Mouse (Mus musculus) cortical plate, adult 2 months (tissue): ENCODE measurements around the gene 4933409G03Rik. TPM values are rescaled to one million over a fixed set of nuclear protein-coding genes. Genes with fewer than 3 reads are reported as not detected.
"Not testable (repeated sequence)": the region's sequence is repeated elsewhere in the genome, so short reads cannot be mapped to it uniquely, and the experiment has no call there.

Experiments
- H3K27ac ChIP-seq: fragments of 200-500 bp; 2 replicates; pipeline ENCODE4 v1.5.1; 2012; ENCODE audit warnings: low read length, control low read depth, inconsistent platforms; ENCODE audit not compliant: insufficient read depth
- H3K4me1 ChIP-seq: fragments of 200-500 bp; 2 replicates; pipeline ENCODE4 v1.6.1; 2011; ENCODE audit warnings: low read length; ENCODE audit not compliant: control insufficient read depth, insufficient read depth
- H3K4me3 ChIP-seq: fragments of 200-500 bp; 2 replicates; pipeline ENCODE4 v1.5.1; 2011; ENCODE audit warnings: mild to moderate bottlenecking, low read length, control low read depth; ENCODE audit not compliant: insufficient read depth
- CTCF ChIP-seq: fragments of 200-500 bp; IDR thresholded peaks from 2 replicates; pipeline ENCODE4 v1.5.1; 2011; ENCODE audit warnings: mild to moderate bottlenecking, control low read depth, low read length; ENCODE audit not compliant: insufficient read depth; ENCODE audit errors: extremely low read depth
- POLR2A ChIP-seq: fragments of 200-500 bp; IDR thresholded peaks from 2 replicates; pipeline ENCODE4 v1.6.1; 2011; ENCODE audit warnings: mild to moderate bottlenecking, low read length, control low read depth; ENCODE audit not compliant: insufficient read depth; ENCODE audit errors: extremely low read depth
- polyA plus RNA-seq: library from polyadenylated mRNA; depleted of rRNA; stranded (reverse); fragments of >200 nt; gene quantifications from 2 replicates; pipeline ENCODE4 v1.2.3, GENCODE M21; 2012; rRNA removed

The 4933409G03Rik gene
- not detected in 2 replicates for polyA plus RNA-seq

GRCm38 (mm10) chr2:68582113-68582512 is at the start of gene 4933409G03Rik:
4933409G03Rik (plus strand) TSS chr2:68582413.
- H3K4me1 ChIP-seq: no peaks in the 10 kb centered on the region
- TF ChIP-seq CTCF (no peak), POLR2A (no peak)
- H3K27ac ChIP-seq: no peak within 1 kb of the TSS
- H3K4me3 ChIP-seq: no peak within 1 kb of the TSS

GRCm38 (mm10) chr2:68544190-68544589 is 38.0 kb upstream of the 4933409G03Rik start:
- no peaks in the 10 kb centered on the region for H3K4me1 ChIP-seq

GRCm38 (mm10) chr2:68560821-68561220 is 21.4 kb upstream of the 4933409G03Rik start:
- Histone ChIP-seq H3K4me1 (peaks cover 2% of the 10 kb centered on the region; the same call in 1 of the 2 replicates), H3K4me3 (no peak overlapping the region), H3K27ac (no peak overlapping the region)
- TF ChIP-seq POLR2A (no peak), CTCF (no peak)

More at GRCm38 (mm10) chr2:68544190-68544589, 38.0 kb upstream of the 4933409G03Rik start:
- TF ChIP-seq POLR2A: no peak
- no peak for TF ChIP-seq CTCF
- Histone ChIP-seq H3K4me3 (no peak overlapping the region), H3K27ac (no peak overlapping the region)

GRCm38 (mm10) chr2:68563331-68563730 is 18.9 kb upstream of the 4933409G03Rik start:
- Histone ChIP-seq H3K27ac (no peak overlapping the region), H3K4me1 (peaks cover 2% of the 10 kb centered on the region; the same call in 1 of the 2 replicates), H3K4me3 (no peak overlapping the region)
- TF ChIP-seq CTCF: peak; percentile 70
- TF ChIP-seq POLR2A: no peak

- H3K4me3 ChIP-seq: no peak overlapping the region
- no peaks in the 10 kb centered on the region for H3K4me1 ChIP-seq
- TF ChIP-seq CTCF: no peak
- TF ChIP-seq POLR2A: no peak
- no peak overlapping the region for H3K27ac ChIP-seq
These were observed 13.9 kb upstream of the 4933409G03Rik start for GRCm38 (mm10) chr2:68568361-68568760.

- Histone ChIP-seq H3K4me1 (no peaks in the 10 kb centered on the region), H3K27ac (no peak overlapping the region), H3K4me3 (no peak overlapping the region)
- TF ChIP-seq CTCF (no peak), POLR2A (no peak)
These were observed 9.9 kb upstream of the 4933409G03Rik start for GRCm38 (mm10) chr2:68572340-68572739.

- Histone ChIP-seq H3K27ac (no peak overlapping the region), H3K4me1 (no peaks in the 10 kb centered on the region), H3K4me3 (no peak overlapping the region)
- TF ChIP-seq POLR2A (no peak), CTCF (no peak)
These were observed 10.6 kb downstream of the 4933409G03Rik start for GRCm38 (mm10) chr2:68592765-68593164.

GRCm38 (mm10) chr2:68656186-68656585 is 74.0 kb downstream of the 4933409G03Rik start, which contains the start of gene 4932414N04Rik:
4932414N04Rik (plus strand) TSS chr2:68656486.
- H3K27ac ChIP-seq, H3K4me1 ChIP-seq, H3K4me3 ChIP-seq: not testable (repeated sequence)

Other genes starting within 250 kb of the 4933409G03Rik start
- gene Stk39, start 110.1 kb upstream of the 4933409G03Rik start, polyA plus RNA-seq: 30.0 and 32.7 TPM in 2 replicates
- gene 4932414N04Rik, start 74.1 kb downstream of the 4933409G03Rik start, polyA plus RNA-seq: 0.04 TPM in 1 of 2 replicates, not detected in the other